Comparison of ENCODE assay signal across 8 mouse cellular contexts in the genomic region with DNA sequence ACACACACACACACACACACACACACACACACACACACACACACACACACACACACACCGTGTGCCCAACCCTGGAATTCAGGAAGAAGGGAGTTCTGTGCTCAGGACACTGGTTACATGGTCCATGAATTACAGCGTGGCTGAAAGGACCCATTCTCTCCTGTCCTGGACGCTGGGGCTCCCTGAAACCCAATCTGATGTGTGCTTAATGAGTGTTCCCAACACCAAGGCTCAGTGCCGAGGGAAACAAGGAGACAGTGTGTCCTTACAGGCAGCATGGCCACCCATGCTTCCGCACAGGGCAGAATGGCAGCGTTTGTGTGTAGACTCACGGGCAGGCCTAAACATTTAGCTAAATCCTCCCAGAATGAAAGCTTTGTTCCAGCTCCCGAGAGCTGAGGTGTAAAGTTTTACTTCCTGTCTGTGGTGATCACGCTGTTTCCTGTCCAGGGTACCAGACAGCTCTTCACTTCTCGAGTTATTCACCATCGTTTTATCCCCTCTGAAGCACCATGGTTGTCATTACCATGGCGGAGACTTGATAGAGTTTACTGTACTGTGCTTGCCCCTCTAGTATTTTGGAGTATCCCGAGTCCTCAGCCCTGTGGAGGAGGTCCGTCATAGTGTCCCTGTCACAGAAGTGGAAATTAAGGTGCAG.
DNase-seq lines count a peak whose midpoint lies in the region; ATAC-seq and TF ChIP-seq lines count a peak whose summit lies in the region.

No protein-coding gene starts in this region.

- H3K9ac ChIP-seq in embryonic facial prominence, embryonic 13.5 days, result no peak overlapping the region
- no peak overlapping the region for H3K9ac ChIP-seq in hindbrain, postnatal 0 days (replicated peaks; ENCODE audit: low read length)
- no peak overlapping the region for H3K9ac ChIP-seq in liver, embryonic 12.5 days

- peak; percentile 77 for ATAC-seq in embryonic facial prominence, embryonic 13.5 days (ENCODE audit: insufficient number of reproducible peaks, insufficient read depth, low FRiP score, low TSS enrichment, low read depth)
- peak; percentile 90 for ATAC-seq in hindbrain, postnatal 0 days
- peak; percentile 17; the same call in 1 of the 2 replicates for ATAC-seq in monocyte, adult 5-6 weeks (replicated peaks; ENCODE audit: insufficient number of reproducible peaks, low FRiP score, low TSS enrichment, poor library complexity, severe bottlenecking)
- no peak for ATAC-seq in liver, embryonic 12.5 days

- peaks cover 5% of the 10 kb centered on the region; the same call in 1 of the 2 replicates for H3K9me3 ChIP-seq in embryonic facial prominence, embryonic 13.5 days
- 0 out of 2 replicates have a peak, but pooled peaks cover 3% of the 10 kb centered on the region for H3K9me3 ChIP-seq in hindbrain, postnatal 0 days (ENCODE audit: low read length)
- H3K9me3 ChIP-seq in liver, embryonic 12.5 days (replicated peaks), result no peaks in the 10 kb centered on the region

- no peaks in the 10 kb centered on the region for H3K27me3 ChIP-seq in embryonic facial prominence, embryonic 13.5 days
- no peaks in the 10 kb centered on the region for H3K27me3 ChIP-seq in hindbrain, postnatal 0 days (ENCODE audit: insufficient read depth, low read length)
- no peaks in the 10 kb centered on the region for H3K27me3 ChIP-seq in liver, embryonic 12.5 days (replicated peaks)

- H3K4me1 ChIP-seq in embryonic facial prominence, embryonic 13.5 days, result peaks cover 32% of the 10 kb centered on the region
- H3K4me1 ChIP-seq in hindbrain, postnatal 0 days (ENCODE audit: insufficient read depth, low read length), result no peaks in the 10 kb centered on the region
- H3K4me1 ChIP-seq in liver, embryonic 12.5 days, result no peaks in the 10 kb centered on the region

- H3K36me3 ChIP-seq in embryonic facial prominence, embryonic 13.5 days, result peaks cover 23% of the 10 kb centered on the region; the same call in 1 of the 2 replicates
- no peaks in the 10 kb centered on the region for H3K36me3 ChIP-seq in hindbrain, postnatal 0 days (ENCODE audit: insufficient read depth, low read length)
- no peaks in the 10 kb centered on the region for H3K36me3 ChIP-seq in liver, embryonic 12.5 days

- no peak for TF ChIP-seq CTCF in layer of hippocampus, adult 2 months (conservative IDR thresholded peaks at IDR 0.05)
- no peak for TF ChIP-seq CTCF in hindbrain, postnatal 0 days (IDR thresholded peaks at IDR 0.05; ENCODE audit: low read depth)

- peak; percentile 25 to 44 for DNase-seq in layer of hippocampus, adult 2 months (ENCODE audit: low spot score in 2 of 2)
- no peak for DNase-seq in layer of hippocampus, postnatal 25 days (ENCODE audit: extremely low spot score in 1 of 2, low spot score in 1 of 2)
- peak; percentile 69 for DNase-seq in hindbrain, postnatal 0 days (ENCODE audit: low spot score)
- DNase-seq in thymus, postnatal 25 days, result no peak
- DNase-seq in kidney, adult 8-10 months, result no peak

- no peak overlapping the region for H3K4me2 ChIP-seq in embryonic facial prominence, embryonic 13.5 days
- no peak overlapping the region for H3K4me2 ChIP-seq in hindbrain, postnatal 0 days (ENCODE audit: low read depth, low read length)
- H3K4me2 ChIP-seq in liver, embryonic 12.5 days, result no peak overlapping the region

- WGBS in embryonic facial prominence, embryonic 13.5 days, result 30% methylated on average over 14 of the region's 14 CpGs
- WGBS in hindbrain, postnatal 0 days, result 57% methylated on average over 14 of the region's 14 CpGs
- WGBS in liver, embryonic 12.5 days (ENCODE audit: insufficient replicate concordance), result 53% methylated on average over 14 of the region's 14 CpGs

- H3K27ac ChIP-seq in layer of hippocampus, adult 2 months, result peak overlapping the region; percentile 83
- peak overlapping the region; percentile 78 for H3K27ac ChIP-seq in embryonic facial prominence, embryonic 13.5 days
- H3K27ac ChIP-seq in hindbrain, postnatal 0 days, result peak overlapping the region; percentile 71
- H3K27ac ChIP-seq in liver, embryonic 12.5 days, result no peak overlapping the region

- H3K4me3 ChIP-seq in layer of hippocampus, adult 2 months, result no peak overlapping the region
- no peak overlapping the region for H3K4me3 ChIP-seq in embryonic facial prominence, embryonic 13.5 days
- no peak overlapping the region for H3K4me3 ChIP-seq in hindbrain, postnatal 0 days (ENCODE audit: low read length)
- H3K4me3 ChIP-seq in liver, embryonic 12.5 days, result no peak overlapping the region

Comparison
In these comparisons a context has a peak if more than half of its experiments do, and no peak if none do; other contexts are left out.
1. DNase-seq: peak in layer of hippocampus, adult 2 months (2 of 2) and hindbrain, postnatal 0 days (single experiment); none in layer of hippocampus, postnatal 25 days (0 of 2), thymus, postnatal 25 days (single experiment) and kidney, adult 8-10 months (0 of 2).